ENCODE assay signal across 1 mouse cellular context in the genomic region with DNA sequence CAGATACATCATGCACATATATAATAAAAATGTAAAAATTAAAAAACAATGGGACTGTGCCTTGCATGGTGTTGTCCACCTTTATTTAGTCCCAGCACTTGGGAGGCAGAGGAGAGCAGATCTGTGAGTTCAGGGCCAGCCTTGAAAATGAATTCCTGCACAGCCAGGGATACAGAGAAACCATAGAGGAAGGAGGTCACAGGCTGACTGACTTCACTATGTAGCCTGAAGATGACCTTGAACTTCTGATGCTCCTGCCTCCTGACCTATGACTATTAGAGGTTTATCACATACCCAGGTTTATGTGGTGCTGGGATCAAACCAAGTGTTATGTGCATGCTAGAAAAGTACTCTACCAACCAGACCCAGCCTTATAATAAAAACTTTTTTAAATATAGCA.
TF ChIP-seq lines count a peak whose summit lies in the region.

No protein-coding gene starts in this region.

TF ChIP-seq in CH12.LX, 34 proteins besides CTCF, POLR2A, EP300 and RAD21:
- TF ChIP-seq E2F4 (IDR thresholded peaks at IDR 0.05; ENCODE audit: insufficient replicate concordance, low read depth, low read length), result no peak
- TF ChIP-seq MEF2A (IDR thresholded peaks at IDR 0.05; ENCODE audit: borderline replicate concordance, low read depth, low read length), result no peak
- TF ChIP-seq USF2 (conservative IDR thresholded peaks at IDR 0.05; ENCODE audit: low read depth, low read length), result no peak
- 0 out of 2 replicates have a peak, but pooled peaks have one; percentile 20 for TF ChIP-seq POLR2AphosphoS2 (IDR thresholded peaks at IDR 0.05; ENCODE audit: low read depth, low read length)
- no peak for TF ChIP-seq MAZ (IDR thresholded peaks at IDR 0.05; ENCODE audit: low read depth, low read length)
- TF ChIP-seq USF1 (IDR thresholded peaks at IDR 0.05; ENCODE audit: low read depth, low read length), result no peak
